ENCODE assay signal across 11 mouse cellular contexts in genomic region chr11:90255687-90256086, GRCm38 (mm10). TPM values are rescaled to one million over a fixed set of nuclear protein-coding genes. Genes with fewer than 3 reads are reported as not detected.
DNase-seq lines count a peak whose midpoint lies in the region; ATAC-seq and TF ChIP-seq lines count a peak whose summit lies in the region.
"Had no signal": no experiment of that assay in that cellular context is flagged by ENCODE, and none has a peak within 500 bp of the region (broad histone marks: within the 10 kb centered on the region; RNA-seq: fewer than 3 reads in every experiment).

No protein-coding gene starts in this region.

- no peak overlapping the region for H3K9ac ChIP-seq in lung, embryonic 15.5 days
- H3K9ac ChIP-seq in heart, postnatal 0 days (replicated peaks; ENCODE audit: low read depth, low read length) = no peak overlapping the region; the same call in 1 of the 2 replicates
- no peak overlapping the region for H3K9ac ChIP-seq in stomach, embryonic 14.5 days (replicated peaks; ENCODE audit: low read depth, low read length)

- peaks cover 62% of the 10 kb centered on the region for H3K4me1 ChIP-seq in lung, embryonic 15.5 days
- H3K4me1 ChIP-seq in heart, postnatal 0 days (ENCODE audit: control insufficient read depth, insufficient read depth) = peaks cover 60% of the 10 kb centered on the region
- H3K4me1 ChIP-seq in stomach, embryonic 14.5 days (ENCODE audit: control insufficient read depth, insufficient read depth, low read length) = peaks cover 13% of the 10 kb centered on the region; the same call in 1 of the 2 replicates

- H3K27ac ChIP-seq in lung, embryonic 15.5 days = peak overlapping the region; percentile 30; the same call in 1 of the 2 replicates
- H3K27ac ChIP-seq in heart, postnatal 0 days (ENCODE audit: low read depth) = peak overlapping the region; percentile 98
- peak overlapping the region; percentile 40; the same call in 1 of the 2 replicates for H3K27ac ChIP-seq in stomach, embryonic 14.5 days (ENCODE audit: low read length)

- peak; percentile 64 for ATAC-seq in frontal cortex, adult (ENCODE audit: low TSS enrichment)
- ATAC-seq in lung, embryonic 15.5 days (ENCODE audit: borderline replicate concordance, extremely low read depth, low FRiP score, low TSS enrichment) = peak; percentile 40; the same call in 1 of the 2 replicates
- ATAC-seq in heart, postnatal 0 days (ENCODE audit: insufficient read depth, low read depth) = peak; percentile 95
- ATAC-seq in stomach, embryonic 14.5 days (ENCODE audit: insufficient number of reproducible peaks, insufficient read depth, low FRiP score, low read depth) = peak; percentile 54; the same call in 1 of the 2 replicates

- peaks cover 11% of the 10 kb centered on the region for H3K36me3 ChIP-seq in lung, embryonic 15.5 days
- H3K36me3 ChIP-seq in heart, postnatal 0 days (replicated peaks; ENCODE audit: control insufficient read depth, insufficient read depth, low read length) = peaks cover 32% of the 10 kb centered on the region
- H3K36me3 ChIP-seq in stomach, embryonic 14.5 days (ENCODE audit: control insufficient read depth, insufficient read depth, low read length) = peaks cover 9% of the 10 kb centered on the region

- 40% methylated on average over 6 of the region's 6 CpGs for WGBS in lung, embryonic 15.5 days
- 27% methylated on average over 6 of the region's 6 CpGs for WGBS in heart, postnatal 0 days
- 70% methylated on average over 6 of the region's 6 CpGs for WGBS in stomach, embryonic 14.5 days

- no peak for DNase-seq in frontal cortex, postnatal 25 days (ENCODE audit: low spot score in 2 of 2)
- DNase-seq in lung, postnatal 14 days = no peak
- peak; percentile 93 for DNase-seq in heart, postnatal 0 days (ENCODE audit: low spot score)
- no peak for DNase-seq in thymus, adult 18-20 months
- no peak for DNase-seq in kidney, adult 18-20 months
- DNase-seq: embryo, embryonic 11 days; kidney, adult 9 months; lung, adult 18-20 months had no signal

- H3K27me3 ChIP-seq in lung, embryonic 15.5 days = no peaks in the 10 kb centered on the region
- H3K27me3 ChIP-seq in heart, postnatal 0 days (ENCODE audit: control insufficient read depth, insufficient read depth, low read length) = no peaks in the 10 kb centered on the region
- H3K27me3 ChIP-seq in stomach, embryonic 14.5 days (ENCODE audit: control insufficient read depth, insufficient read depth, low read length) = no peaks in the 10 kb centered on the region

- TF ChIP-seq CTCF in heart, postnatal 0 days (IDR thresholded peaks at IDR 0.05; ENCODE audit: low read depth) = no peak

- peak; percentile 90 for TF ChIP-seq EP300 in heart, postnatal 0 days (IDR thresholded peaks at IDR 0.05; ENCODE audit: low read depth)

- no peaks in the 10 kb centered on the region for H3K9me3 ChIP-seq in lung, embryonic 15.5 days
- no peaks in the 10 kb centered on the region for H3K9me3 ChIP-seq in heart, postnatal 0 days (replicated peaks; ENCODE audit: control insufficient read depth, low read length)
- H3K9me3 ChIP-seq in stomach, embryonic 14.5 days (ENCODE audit: control insufficient read depth, low read depth, low read length) = no peaks in the 10 kb centered on the region

- no peak overlapping the region for H3K4me3 ChIP-seq in lung, embryonic 15.5 days
- no peak overlapping the region for H3K4me3 ChIP-seq in heart, postnatal 0 days (ENCODE audit: low read depth, low read length)
- no peak overlapping the region for H3K4me3 ChIP-seq in stomach, embryonic 14.5 days (ENCODE audit: low read depth, low read length)

- no peak overlapping the region for H3K4me2 ChIP-seq in lung, embryonic 15.5 days
- H3K4me2 ChIP-seq in heart, postnatal 0 days (ENCODE audit: low read depth, low read length) = peak overlapping the region; percentile 40
- H3K4me2 ChIP-seq in stomach, embryonic 14.5 days (replicated peaks; ENCODE audit: low read depth, low read length) = no peak overlapping the region

RNA-seq across cellular contexts. Expression of gene Mmd, which starts 6.4 kb away (rescaled TPM):
- 45.5 and 45.7 TPM in 2 replicates for polyA plus RNA-seq in lung, embryonic 15.5 days (2015; fragmentation: Nextera tagmentation; extraction: Ambion mirVana)
- 58.7 and 78.1 TPM in 2 replicates for total RNA-seq in heart, postnatal 0 days (2014; rRNA removed; ENCODE audit: low replicate concordance)
- 62.0 and 62.6 TPM in 2 replicates for polyA plus RNA-seq in heart, postnatal 0 days (2015; fragmentation: Nextera tagmentation; extraction: Ambion mirVana)
- polyA plus RNA-seq in stomach, embryonic 14.5 days (2014; fragmentation: Nextera tagmentation; extraction: Ambion mirVana) = 34.3 TPM in 2 replicates

Comparison
In these comparisons a context has a peak if more than half of its experiments do, and no peak if none do; other contexts are left out.
1. ATAC-seq: peak in every context shown above with its lines; median percentile 95 in heart, postnatal 0 days; 64 in frontal cortex, adult; 54 in stomach, embryonic 14.5 days; 40 in lung, embryonic 15.5 days.
2. H3K27ac ChIP-seq: peak in every context shown above with its lines; median percentile 98 in heart, postnatal 0 days; 40 in stomach, embryonic 14.5 days; 30 in lung, embryonic 15.5 days.